Mouse (Mus musculus) limb, embryonic 14.5 days (tissue): ENCODE measurements around the gene Dmxl2. TPM values are rescaled to one million over a fixed set of nuclear protein-coding genes. Genes with fewer than 3 reads are reported as not detected.

ENCODE experiments used
- ATAC-seq: fragments of 200-750 bp; cut with Nextera tagmentation; 2 replicates; pipeline ENCODE4 v1.8.0; 2017; ENCODE audit warnings: low read depth, moderate number of reproducible peaks, moderate TSS enrichment; ENCODE audit not compliant: low FRiP score
- DNase-seq: peaks from one replicate; pipeline ENCODE4 v3.0.0-alpha.2; 2015; ENCODE audit warnings: low spot score
- H3K27ac ChIP-seq: fragments of 300-500 bp; sonication (generic); replicated peaks from 2 replicates; pipeline ENCODE4 v1.5.1; 2014; ENCODE audit warnings: low read depth, mild to moderate bottlenecking, low read length, moderate library complexity, mixed read lengths
- H3K27me3 ChIP-seq: fragments of 300-500 bp; sonication (generic); 2 replicates; pipeline ENCODE4 v1.6.1; 2014; ENCODE audit warnings: low read length, mixed read lengths; ENCODE audit not compliant: control insufficient read depth, insufficient read depth
- H3K36me3 ChIP-seq: fragments of 300-500 bp; sonication (generic); 2 replicates; pipeline ENCODE4 v1.6.1; 2014; ENCODE audit warnings: mild to moderate bottlenecking, low read length, moderate library complexity, mixed read lengths; ENCODE audit not compliant: control insufficient read depth, insufficient read depth
- H3K4me1 ChIP-seq: fragments of 300-500 bp; sonication (generic); 2 replicates; pipeline ENCODE4 v1.6.1; 2014; ENCODE audit warnings: antibody characterized with exemption, low read length, mixed read lengths; ENCODE audit not compliant: control insufficient read depth, insufficient read depth
- H3K4me2 ChIP-seq: fragments of 300-500 bp; sonication (generic); replicated peaks from 2 replicates; pipeline ENCODE4 v1.6.1; 2014; ENCODE audit warnings: low read depth, mild to moderate bottlenecking, low read length, moderate library complexity; ENCODE audit not compliant: severe bottlenecking
- H3K4me3 ChIP-seq: fragments of 300-500 bp; sonication (generic); replicated peaks from 2 replicates; pipeline ENCODE4 v1.5.1; 2014; ENCODE audit warnings: low read length
- H3K9ac ChIP-seq: fragments of 300-500 bp; sonication (generic); 2 replicates; pipeline ENCODE4 v1.6.1; 2014; ENCODE audit warnings: mild to moderate bottlenecking, low read depth, low read length, moderate library complexity; ENCODE audit not compliant: severe bottlenecking
- H3K9me3 ChIP-seq: fragments of 300-500 bp; sonication (generic); 2 replicates; pipeline ENCODE4 v1.6.1; 2016; ENCODE audit warnings: low read length; ENCODE audit not compliant: control insufficient read depth
- POLR2A ChIP-seq: fragments of 200-500 bp; IDR thresholded peaks from 2 replicates; pipeline ENCODE4 v1.8.0; 2012; ENCODE audit warnings: inconsistent platforms, mild to moderate bottlenecking, moderate library complexity, borderline replicate concordance; ENCODE audit not compliant: insufficient read depth, insufficient read length; ENCODE audit errors: extremely low read depth
- WGBS: fragments of 180-500 bp; shearing (Covaris S2); extraction: QIAGEN DNeasy Blood & Tissue Kit; methylation state at CpG from one replicate; pipeline ENCODE4 v1.1.7; 2014; 5-methylcytosine and 5-hydroxymethylcytosine counted together
- polyA plus RNA-seq, 2 experiments: library from polyadenylated mRNA; depleted of rRNA in 1 of 2; stranded (reverse) in 1 of 2; unstranded in 1 of 2; fragments of >200 nt; fragmentation: Nextera tagmentation in 1 of 2; extraction: Ambion mirVana in 1 of 2; gene quantifications; 2 replicates each; pipeline versions ENCODE4 v1.2.1 to v1.2.3; 2012 to 2014

The Dmxl2 gene
- polyA plus RNA-seq, 2 experiments, result 6.4 to 7.9 TPM

GRCm38 (mm10) chr9:54499791-54500190 is 1.6 kb downstream of the Dmxl2 start:
- Histone ChIP-seq H3K36me3 (no peaks in the 10 kb centered on the region), H3K9me3 (no peaks in the 10 kb centered on the region), H3K9ac (no peak overlapping the region), H3K4me2 (no peak overlapping the region), H3K4me3 (no peak overlapping the region), H3K27me3 (peaks cover 5% of the 10 kb centered on the region; the same call in 1 of the 2 replicates), H3K27ac (no peak overlapping the region), H3K4me1 (peaks cover 6% of the 10 kb centered on the region; the same call in 1 of the 2 replicates)
- TF ChIP-seq POLR2A, result no peak
- DNase-seq (no peak), ATAC-seq (no peak)
- 82% methylated on average over 3 of the region's 3 CpGs for WGBS

- Histone ChIP-seq H3K27ac (no peak overlapping the region), H3K4me1 (peaks cover 6% of the 10 kb centered on the region; the same call in 1 of the 2 replicates), H3K27me3 (peaks cover 5% of the 10 kb centered on the region; the same call in 1 of the 2 replicates), H3K9me3 (no peaks in the 10 kb centered on the region), H3K4me3 (no peak overlapping the region), H3K4me2 (no peak overlapping the region), H3K36me3 (no peaks in the 10 kb centered on the region), H3K9ac (no peak overlapping the region)
- WGBS, result 82% methylated on average over 6 of the region's 6 CpGs
- TF ChIP-seq POLR2A, result no peak
- DNase-seq (no peak), ATAC-seq (no peak)
These were observed 2.1 kb downstream of the Dmxl2 start for GRCm38 (mm10) chr9:54499291-54499690.

GRCm38 (mm10) chr9:54490431-54490830 is 11.0 kb downstream of the Dmxl2 start:
- H3K9ac ChIP-seq, result no peak overlapping the region
- no peaks in the 10 kb centered on the region for H3K36me3 ChIP-seq
- no peak overlapping the region for H3K27ac ChIP-seq
- no peak overlapping the region for H3K4me3 ChIP-seq
- DNase-seq (no peak), ATAC-seq (no peak)
- H3K27me3 ChIP-seq, result no peaks in the 10 kb centered on the region
- no peaks in the 10 kb centered on the region for H3K9me3 ChIP-seq
- no peak overlapping the region for H3K4me2 ChIP-seq
- H3K4me1 ChIP-seq, result no peaks in the 10 kb centered on the region
- TF ChIP-seq POLR2A, result no peak
- WGBS, result 90% methylated on average over 2 of the region's 2 CpGs

GRCm38 (mm10) chr9:54489599-54489998 is 11.8 kb downstream of the Dmxl2 start:
- 67% methylated on average over 2 of the region's 2 CpGs for whole genome bisulfite sequencing
- no peak overlapping the region for H3K27ac ChIP-seq
- H3K4me1 ChIP-seq, result no peaks in the 10 kb centered on the region
- H3K4me2 ChIP-seq, result no peak overlapping the region
- no peaks in the 10 kb centered on the region for H3K36me3 ChIP-seq
- H3K27me3 ChIP-seq, result no peaks in the 10 kb centered on the region
- H3K9me3 ChIP-seq, result no peaks in the 10 kb centered on the region
- DNase-seq (no peak), ATAC-seq (no peak)
- TF ChIP-seq POLR2A, result no peak
- H3K9ac ChIP-seq, result no peak overlapping the region
- no peak overlapping the region for H3K4me3 ChIP-seq

GRCm38 (mm10) chr9:54484927-54485326 is 16.5 kb downstream of the Dmxl2 start:
- H3K36me3 ChIP-seq, result no peaks in the 10 kb centered on the region
- H3K27me3 ChIP-seq, result no peaks in the 10 kb centered on the region
- WGBS, result 93% methylated on average over 2 of the region's 2 CpGs
- H3K9ac ChIP-seq, result no peak overlapping the region
- DNase-seq (no peak), ATAC-seq (no peak)
- H3K4me1 ChIP-seq, result no peaks in the 10 kb centered on the region
- no peak overlapping the region for H3K27ac ChIP-seq
- H3K4me2 ChIP-seq, result no peak overlapping the region
- no peak overlapping the region for H3K4me3 ChIP-seq
- no peaks in the 10 kb centered on the region for H3K9me3 ChIP-seq
- TF ChIP-seq POLR2A, result no peak

- no peak for TF ChIP-seq POLR2A
- Histone ChIP-seq H3K4me3 (no peak overlapping the region), H3K9me3 (no peaks in the 10 kb centered on the region), H3K27ac (no peak overlapping the region), H3K9ac (no peak overlapping the region), H3K4me2 (no peak overlapping the region), H3K4me1 (no peaks in the 10 kb centered on the region), H3K27me3 (no peaks in the 10 kb centered on the region), H3K36me3 (no peaks in the 10 kb centered on the region)
- DNase-seq (no peak), ATAC-seq (no peak)
- WGBS, result 63% methylated on average over 4 of the region's 4 CpGs
These were observed 18.2 kb downstream of the Dmxl2 start for GRCm38 (mm10) chr9:54483215-54483614.
